Mouse (Mus musculus) testis, adult 2 months (tissue): ENCODE data around the gene Nr5a1.

ENCODE experiments used
- CTCF ChIP-seq: fragments of 200-500 bp; IDR thresholded peaks from 2 replicates; pipeline ENCODE4 v1.5.1; 2012; ENCODE audit warnings: low read depth, mild to moderate bottlenecking, inconsistent platforms, low read length, moderate library complexity; ENCODE audit not compliant: control insufficient read depth, insufficient read depth, insufficient replicate concordance
- POLR2A ChIP-seq: fragments of 200-500 bp; IDR thresholded peaks from 2 replicates; pipeline ENCODE4 v1.6.1; 2012; ENCODE audit warnings: low read depth, mild to moderate bottlenecking, inconsistent platforms, low read length, moderate library complexity; ENCODE audit not compliant: control insufficient read depth

DNA sequence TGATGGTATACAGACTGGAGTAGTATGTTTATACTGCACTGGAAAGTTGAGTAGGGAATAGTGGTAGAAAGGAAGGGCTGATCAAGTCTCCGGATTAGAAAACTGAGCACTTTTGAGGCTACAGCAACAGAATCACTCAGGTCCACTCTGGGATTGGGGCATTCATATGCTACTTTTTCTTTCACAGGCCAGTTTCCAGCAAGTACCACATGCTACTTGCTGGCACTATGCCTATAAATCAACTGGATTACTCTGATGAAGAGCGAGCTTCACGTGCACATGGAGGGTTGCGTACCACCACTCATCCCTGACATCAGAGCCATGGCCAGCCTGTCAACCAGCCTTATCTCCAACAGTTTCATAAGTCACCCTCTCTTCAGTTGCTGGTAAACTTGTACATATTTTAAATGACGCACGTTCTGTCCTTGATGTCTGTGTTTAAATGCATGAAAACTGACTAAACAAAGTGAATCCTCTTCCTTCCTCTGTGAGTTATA is 16.0 kb upstream of the Nr5a1 start:
- TF ChIP-seq POLR2A: no peak
- TF ChIP-seq CTCF: no peak
